Mouse (Mus musculus) megakaryocyte, embryonic 14.5 days (primary cell): Measurements from ENCODE around the gene Anln.

Source experiments
- FLI1 ChIP-seq: IDR thresholded peaks from 2 replicates; pipeline ENCODE4 v1.6.1; 2012; ENCODE audit warnings: low read length, inconsistent platforms, mixed read lengths
- GATA1 ChIP-seq: IDR thresholded peaks from 3 replicates; pipeline ENCODE4 v1.6.1; 2012; ENCODE audit warnings: mixed read lengths, low read length, inconsistent platforms, borderline replicate concordance

DNA sequence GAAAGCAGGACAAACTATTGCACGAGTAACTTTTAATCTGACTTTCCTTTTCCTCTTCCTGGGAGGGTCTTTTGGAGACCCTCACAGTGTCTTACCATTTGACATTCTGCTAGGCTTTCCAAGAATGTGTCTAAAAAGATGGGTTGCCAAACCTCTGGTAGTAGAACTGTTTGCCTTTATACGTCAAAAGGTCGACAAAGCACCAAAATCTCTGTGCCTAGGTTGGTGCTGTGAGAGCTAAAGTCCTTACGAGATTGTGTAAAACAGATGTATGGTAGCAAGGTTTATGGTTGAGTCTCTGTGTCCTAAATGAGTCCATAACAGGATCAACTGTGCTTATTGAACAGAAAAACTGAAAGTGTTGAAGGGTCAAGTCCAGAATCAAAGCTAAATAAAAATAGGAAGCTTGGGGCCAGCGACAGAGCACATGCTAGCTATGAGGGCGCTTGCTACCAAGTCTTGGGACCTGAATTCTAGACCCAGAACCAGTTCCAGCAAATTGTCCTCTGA is 803 bp upstream of the Anln start:
- no peak for TF ChIP-seq FLI1
- no peak for TF ChIP-seq GATA1
